Comparison of ENCODE assay signal across 15 mouse cellular contexts in genomic region chr15:40259433-40259832, GRCm38 (mm10).
"Had no signal": no experiment of that assay in that cellular context is flagged by ENCODE, and none has a peak within 500 bp of the region (broad histone marks: within the 10 kb centered on the region; RNA-seq: fewer than 3 reads in every experiment).

No protein-coding gene starts in this region.

- H3K9ac ChIP-seq: neural tube, embryonic 15.5 days; stomach, embryonic 15.5 days had no signal

- DNase-seq: retina, postnatal 1 day; right cerebral cortex, adult 18-20 months; right cerebral cortex, postnatal 14 days; right cerebral cortex, postnatal 25 days; right cerebral cortex, postnatal 4 days; spleen, adult 18-20 months; thymus, adult 18-20 months; thymus, adult 2 months; thymus, postnatal 14 days; thymus, postnatal 25 days; thymus, postnatal 36 days; thymus, postnatal 4 days had no signal

- H3K4me1 ChIP-seq: neural tube, embryonic 15.5 days; stomach, embryonic 15.5 days had no signal

- H3K4me3 ChIP-seq: neural tube, embryonic 15.5 days; stomach, embryonic 15.5 days had no signal

- H3K27ac ChIP-seq: neural tube, embryonic 15.5 days; stomach, embryonic 15.5 days; stomach, postnatal 0 days had no signal

- H3K4me2 ChIP-seq: neural tube, embryonic 15.5 days; stomach, embryonic 15.5 days had no signal

- H3K36me3 ChIP-seq: neural tube, embryonic 15.5 days; stomach, embryonic 15.5 days had no signal

- H3K9me3 ChIP-seq: neural tube, embryonic 15.5 days; stomach, embryonic 15.5 days had no signal

- H3K27me3 ChIP-seq: neural tube, embryonic 15.5 days; stomach, embryonic 15.5 days had no signal
